In genomic region chr7:73532916-73533315, GRCm38 (mm10) we compare ENCODE assay signal across 8 mouse cellular contexts. TPM values are rescaled to one million over a fixed set of nuclear protein-coding genes. Genes with fewer than 3 reads are reported as not detected.
DNase-seq lines count a peak whose midpoint lies in the region; ATAC-seq lines count a peak whose summit lies in the region.

No protein-coding gene starts in this region.

- H3K27ac ChIP-seq in kidney, embryonic 14.5 days (ENCODE audit: low read depth, low read length): peak overlapping the region; percentile 39; the same call in 1 of the 2 replicates
- H3K27ac ChIP-seq in heart, embryonic 11.5 days (ENCODE audit: low read depth, low read length): peak overlapping the region; percentile 36
- peak overlapping the region; percentile 61 for H3K27ac ChIP-seq in liver, embryonic 15.5 days (replicated peaks)

- H3K4me1 ChIP-seq in kidney, embryonic 14.5 days (ENCODE audit: control insufficient read depth, insufficient read depth, low read length): peaks cover 27% of the 10 kb centered on the region
- H3K4me1 ChIP-seq in heart, embryonic 11.5 days (ENCODE audit: control insufficient read depth, insufficient read depth, low read length): peaks cover 43% of the 10 kb centered on the region
- peaks cover 79% of the 10 kb centered on the region for H3K4me1 ChIP-seq in liver, embryonic 15.5 days (replicated peaks)

- WGBS in kidney, embryonic 14.5 days: 58% methylated on average over 3 of the region's 3 CpGs
- WGBS in heart, embryonic 11.5 days (ENCODE audit: insufficient replicate concordance): 71% methylated on average over 3 of the region's 3 CpGs
- WGBS in liver, embryonic 15.5 days (ENCODE audit: insufficient replicate concordance): 60% methylated on average over 3 of the region's 3 CpGs

- H3K36me3 ChIP-seq in kidney, embryonic 14.5 days (ENCODE audit: control insufficient read depth, insufficient read depth, low read length): peaks cover 30% of the 10 kb centered on the region; the same call in 1 of the 2 replicates
- H3K36me3 ChIP-seq in heart, embryonic 11.5 days (ENCODE audit: control insufficient read depth, insufficient read depth, low read length): no peaks in the 10 kb centered on the region
- peaks cover 70% of the 10 kb centered on the region for H3K36me3 ChIP-seq in liver, embryonic 15.5 days (replicated peaks)

- no peaks in the 10 kb centered on the region for H3K27me3 ChIP-seq in kidney, embryonic 14.5 days (ENCODE audit: control insufficient read depth, insufficient read depth, low read length)
- no peaks in the 10 kb centered on the region for H3K27me3 ChIP-seq in heart, embryonic 11.5 days (ENCODE audit: control insufficient read depth, insufficient read depth, low read length)
- no peaks in the 10 kb centered on the region for H3K27me3 ChIP-seq in liver, embryonic 15.5 days

- no peaks in the 10 kb centered on the region for H3K9me3 ChIP-seq in kidney, embryonic 14.5 days (ENCODE audit: control insufficient read depth, low read length)
- no peaks in the 10 kb centered on the region for H3K9me3 ChIP-seq in heart, embryonic 11.5 days (replicated peaks; ENCODE audit: control insufficient read depth, low read length)
- no peaks in the 10 kb centered on the region for H3K9me3 ChIP-seq in liver, embryonic 15.5 days (replicated peaks)

- no peak overlapping the region for H3K4me3 ChIP-seq in kidney, embryonic 14.5 days (ENCODE audit: low read length)
- H3K4me3 ChIP-seq in heart, embryonic 11.5 days (ENCODE audit: low read depth, low read length): no peak overlapping the region
- no peak overlapping the region for H3K4me3 ChIP-seq in liver, embryonic 15.5 days (replicated peaks)

- no peak overlapping the region for H3K4me2 ChIP-seq in kidney, embryonic 14.5 days (replicated peaks; ENCODE audit: low read depth, low read length)
- peak overlapping the region; percentile 18; the same call in 1 of the 2 replicates for H3K4me2 ChIP-seq in heart, embryonic 11.5 days
- peak overlapping the region; percentile 5; the same call in 1 of the 2 replicates for H3K4me2 ChIP-seq in liver, embryonic 15.5 days

- H3K9ac ChIP-seq in kidney, embryonic 14.5 days (ENCODE audit: low read depth, low read length): no peak overlapping the region
- no peak overlapping the region for H3K9ac ChIP-seq in heart, embryonic 11.5 days (ENCODE audit: low read depth, low read length)
- H3K9ac ChIP-seq in liver, embryonic 15.5 days: no peak overlapping the region

- no peak for ATAC-seq in kidney, embryonic 14.5 days (ENCODE audit: low FRiP score, low TSS enrichment)
- no peak for ATAC-seq in heart, embryonic 11.5 days (replicated peaks; ENCODE audit: insufficient number of reproducible peaks, low FRiP score, low TSS enrichment)
- ATAC-seq in liver, embryonic 15.5 days (ENCODE audit: insufficient read depth): no peak

- no peak for DNase-seq in kidney, postnatal 14 days
- peak; percentile 67 for DNase-seq in adipocyte (ENCODE audit: low spot score)
- no peak for DNase-seq in urinary bladder, adult 2 months (ENCODE audit: low spot score)
- no peak for DNase-seq in urinary bladder, postnatal 25 days (ENCODE audit: low spot score)
- no peak for DNase-seq in spleen, postnatal 36 days (ENCODE audit: low spot score in 2 of 2)

RNA-seq across cellular contexts. Expression of gene Chd2, which starts 8.7 kb away (rescaled TPM):
- 43.7 and 70.9 TPM in 2 replicates for polyA plus RNA-seq in kidney, embryonic 14.5 days (2014; fragmentation: Nextera tagmentation; extraction: Ambion mirVana)
- 43.6 and 45.6 TPM in 2 replicates for polyA plus RNA-seq in heart, embryonic 11.5 days (2014; fragmentation: Nextera tagmentation; extraction: Ambion mirVana)
- polyA plus RNA-seq in liver, embryonic 15.5 days (2015; fragmentation: Nextera tagmentation; extraction: Ambion mirVana): 20.1 and 22.1 TPM in 2 replicates
- 25.6 and 27.3 TPM in 2 replicates for polyA plus RNA-seq in urinary bladder, adult 2 months (2012; rRNA removed)
